Mouse (Mus musculus) retina, postnatal 1 day (tissue): ENCODE results near the gene Cyp8b1.

Source experiments
- DNase-seq: peaks from one replicate; pipeline ENCODE4 v3.0.0-alpha.2; 2012

Gene Cyp8b1

DNA sequence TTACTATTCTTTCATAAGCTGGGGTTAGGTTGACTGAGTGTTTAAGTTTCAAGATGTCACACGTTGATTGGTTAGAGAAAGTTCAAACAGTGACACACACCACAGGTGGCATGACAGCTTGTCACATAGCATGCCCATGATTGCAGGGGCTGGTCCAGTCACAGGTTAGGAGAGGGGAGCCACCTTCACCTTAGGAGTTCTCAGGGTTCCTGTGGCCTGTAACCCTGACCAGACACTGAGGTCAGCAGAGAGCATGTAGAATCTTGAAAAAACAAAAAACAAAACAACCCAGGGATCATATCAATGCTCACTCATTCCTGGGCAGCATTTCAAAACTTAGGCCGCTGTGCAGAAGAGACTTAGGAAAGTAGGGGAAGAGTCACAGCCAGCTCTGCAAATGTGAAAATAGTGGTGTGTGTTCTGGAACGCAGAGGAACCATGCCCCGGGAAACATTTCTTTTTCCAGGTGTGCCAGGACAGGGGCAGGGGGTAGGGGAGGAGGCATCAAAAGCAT lies 26.1 kb downstream of the Cyp8b1 start:
- no peak for DNase-seq

DNA sequence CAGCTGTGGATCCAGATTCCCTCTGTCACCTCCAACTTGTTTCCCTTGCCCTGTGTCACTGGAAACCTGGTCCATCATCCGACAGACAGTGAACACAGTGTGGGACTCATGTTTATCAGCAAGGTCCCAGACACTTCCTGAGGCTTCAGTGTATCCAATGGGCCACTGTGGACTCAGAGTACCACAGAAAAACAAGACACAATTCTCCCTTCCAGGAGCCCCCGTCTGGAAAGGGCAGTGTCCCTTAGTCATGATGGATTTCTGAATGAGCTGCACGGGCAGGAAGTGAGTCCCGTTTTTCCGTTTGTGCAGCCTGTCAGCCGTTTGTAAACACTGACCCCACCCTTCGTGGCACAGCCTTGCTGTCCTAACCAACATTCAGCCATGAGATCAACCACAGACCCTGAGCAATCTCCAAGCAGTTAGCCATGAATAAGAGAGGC lies 34.1 kb downstream of the Cyp8b1 start:
- DNase-seq: no peak

DNA sequence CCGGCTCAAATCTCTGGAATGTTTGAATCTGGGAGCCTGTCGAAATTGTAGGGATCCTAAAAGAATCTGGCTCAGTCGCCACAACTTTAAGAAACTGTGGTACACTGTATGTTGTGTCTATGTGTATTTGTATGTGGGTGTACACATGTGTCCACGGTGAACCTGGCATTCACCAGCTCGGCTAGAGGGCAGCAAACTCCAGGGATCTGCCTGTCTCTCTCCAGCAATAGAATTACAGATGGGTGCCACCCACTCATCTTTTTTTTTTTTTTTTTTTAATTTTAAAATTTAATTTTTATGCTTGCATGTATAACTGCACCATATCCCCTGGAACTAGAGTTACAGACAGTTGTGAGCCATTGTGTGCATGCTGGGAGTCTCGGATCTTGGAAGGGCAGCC lies 34.8 kb downstream of the Cyp8b1 start:
- no peak for DNase-seq

DNA sequence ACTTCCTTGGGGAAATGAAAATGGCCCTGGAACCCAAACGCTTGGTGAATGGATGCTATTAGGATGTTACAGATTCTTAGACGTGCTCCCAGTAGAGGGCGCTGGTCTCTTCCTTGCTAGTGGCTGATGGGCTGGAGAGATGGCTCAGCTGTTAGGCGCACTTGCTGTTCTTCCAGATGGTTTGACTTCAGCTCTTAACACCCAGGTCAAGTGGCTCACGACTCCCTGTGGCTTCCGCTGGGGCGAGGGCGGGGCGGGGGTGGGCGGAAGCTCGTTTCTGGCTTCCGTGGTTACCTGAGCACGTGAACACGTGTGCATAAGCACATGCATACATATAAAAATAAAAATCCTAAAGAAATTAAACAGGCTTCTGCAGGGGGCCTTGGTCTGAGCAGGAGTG lies 35.3 kb downstream of the Cyp8b1 start:
- DNase-seq: peak; percentile 86

DNA sequence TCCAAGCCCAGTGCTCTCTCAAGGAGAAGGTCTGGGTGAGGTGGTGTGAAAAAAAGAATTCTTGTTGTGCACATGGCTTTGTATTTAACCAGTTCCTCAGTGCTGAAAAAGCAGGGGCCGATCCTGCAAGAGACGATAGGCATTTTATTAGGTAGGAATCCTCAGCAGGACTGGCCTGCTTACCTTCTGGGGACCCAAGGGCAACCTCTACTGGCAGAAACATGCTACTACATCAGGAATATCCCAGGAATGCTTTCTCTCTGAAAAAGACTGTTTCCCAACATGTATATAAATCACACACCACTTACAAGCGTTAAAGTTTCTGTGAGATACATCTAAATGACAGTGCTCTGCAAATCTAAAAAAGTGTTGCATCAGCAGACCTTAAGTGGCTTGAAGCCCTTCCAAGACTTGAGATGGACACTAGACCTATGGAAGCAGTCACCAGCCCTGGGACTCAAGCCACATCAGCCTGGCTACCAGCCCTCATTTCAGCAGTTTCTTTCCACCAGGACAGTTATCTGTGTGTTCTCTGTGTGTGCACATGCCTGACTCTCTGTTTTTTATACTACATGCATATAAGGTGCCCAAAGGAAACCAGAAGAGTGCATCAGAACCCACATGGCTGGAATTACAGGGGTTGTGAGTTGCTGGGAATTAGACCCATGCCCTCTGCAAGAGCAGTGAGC lies 38.9 kb downstream of the Cyp8b1 start:
- peak; percentile 72 for DNase-seq

DNA sequence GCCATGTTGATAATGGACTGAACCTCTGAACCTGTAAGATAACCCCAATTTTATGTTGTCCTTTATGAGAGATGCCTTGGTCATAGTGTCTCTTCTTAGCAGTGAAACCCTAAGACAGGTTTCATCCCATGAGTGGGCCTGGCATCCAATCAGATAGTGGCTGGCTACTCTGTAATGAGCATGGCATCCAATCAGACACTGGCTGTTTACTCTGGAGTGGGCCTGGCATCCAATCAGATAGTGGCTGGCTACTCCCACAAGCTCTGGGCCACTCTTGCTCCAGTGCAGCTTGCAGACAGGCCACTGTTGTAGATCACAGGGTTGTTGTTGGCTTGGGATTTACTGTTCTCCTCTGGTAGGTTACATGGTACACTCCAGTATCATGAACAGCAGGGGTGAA lies 42.5 kb downstream of the Cyp8b1 start:
- DNase-seq: no peak

DNA sequence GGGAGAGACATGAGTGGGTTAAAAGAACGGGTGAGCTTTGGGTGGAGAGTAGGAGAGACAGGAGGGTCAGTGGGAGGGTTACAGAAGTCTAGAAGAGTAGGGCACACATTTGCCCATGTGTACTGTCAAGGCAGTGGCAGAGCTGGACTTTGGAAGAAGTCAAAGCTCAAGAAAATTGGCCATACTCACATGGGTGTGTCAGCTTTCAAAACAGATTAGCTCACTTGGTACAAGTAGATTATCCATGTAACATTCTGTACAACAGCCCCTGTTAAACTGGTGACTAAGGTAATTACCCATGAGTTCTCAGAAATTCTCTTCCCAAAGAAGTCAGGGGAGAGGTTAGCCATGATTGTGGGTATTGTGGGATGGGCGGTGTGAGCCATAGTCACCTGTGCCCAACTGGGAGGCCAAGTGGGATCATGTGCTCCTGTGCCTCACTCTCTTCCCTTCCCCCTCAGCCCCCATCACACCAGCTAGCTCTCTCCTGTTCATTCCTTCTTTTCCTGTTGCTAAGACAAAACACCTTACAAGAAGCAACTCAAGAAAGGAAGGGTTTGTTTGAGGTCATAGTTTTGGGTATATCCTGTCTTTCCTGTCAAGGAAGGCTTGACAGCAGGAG lies 43.9 kb downstream of the Cyp8b1 start:
- DNase-seq: no peak

DNA sequence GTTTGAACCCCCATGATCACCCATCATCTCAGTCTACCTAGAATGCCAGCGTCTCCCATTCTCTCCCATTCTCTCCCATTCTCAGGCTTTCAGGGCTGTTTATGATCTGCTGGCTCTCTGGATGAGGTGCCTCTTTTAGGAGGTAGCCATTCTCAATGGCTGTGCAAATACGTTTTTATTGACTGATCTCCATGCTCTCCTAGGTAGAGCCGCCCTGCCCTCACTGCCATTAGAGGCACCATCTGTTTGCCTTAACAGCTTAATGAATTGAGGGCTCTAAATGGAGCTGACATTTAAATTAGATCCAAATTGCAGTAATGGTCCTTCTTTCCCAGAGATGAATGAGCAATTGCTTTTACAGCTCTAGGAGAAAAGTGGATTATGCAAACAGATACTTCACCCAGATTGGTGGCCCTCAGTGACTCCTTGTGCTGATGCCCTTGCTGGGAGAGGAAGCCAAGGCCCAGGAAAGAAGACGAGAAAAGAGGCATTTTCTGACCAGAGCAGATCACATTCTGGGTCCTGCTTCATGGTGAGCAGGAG lies 46.1 kb downstream of the Cyp8b1 start:
- DNase-seq: peak; percentile 30

DNA sequence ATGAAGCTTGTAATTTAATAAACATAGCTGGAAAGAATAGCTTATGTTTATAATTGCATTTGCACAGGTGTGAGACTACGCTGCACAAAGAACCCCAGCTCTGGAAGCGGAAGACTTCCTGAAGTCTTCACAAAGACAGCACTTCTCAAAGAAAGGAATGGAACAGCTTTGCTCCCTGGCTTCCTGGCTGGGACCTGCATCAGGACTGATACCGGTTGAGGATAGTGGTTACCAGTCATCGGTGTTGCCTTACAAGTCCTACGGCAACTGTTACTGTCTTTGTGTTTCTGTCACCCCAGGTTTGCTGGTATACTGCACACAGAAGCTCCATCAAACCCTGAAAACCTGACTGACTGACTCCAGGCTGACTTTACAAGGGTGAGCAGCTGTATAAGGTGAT lies 46.7 kb downstream of the Cyp8b1 start:
- no peak for DNase-seq

DNA sequence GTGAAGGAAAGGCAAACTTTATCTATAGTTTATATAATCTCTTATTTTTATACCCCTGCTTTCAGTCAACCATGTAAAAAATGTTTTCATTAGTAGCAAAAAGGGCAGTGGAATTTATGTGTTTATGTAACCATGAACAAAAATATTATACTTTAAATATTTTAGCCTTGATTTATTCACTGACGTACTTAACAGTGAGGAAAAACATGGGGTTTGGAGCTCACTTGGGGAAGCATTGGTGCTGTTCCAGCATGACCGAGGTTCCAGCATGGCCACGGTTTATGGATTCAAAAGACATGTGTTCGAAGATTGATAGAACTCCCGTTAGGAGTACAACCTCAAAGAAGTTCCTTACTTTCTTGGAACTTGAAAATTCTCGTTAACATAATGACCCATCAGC lies 47.9 kb downstream of the Cyp8b1 start:
- DNase-seq: no peak

DNA sequence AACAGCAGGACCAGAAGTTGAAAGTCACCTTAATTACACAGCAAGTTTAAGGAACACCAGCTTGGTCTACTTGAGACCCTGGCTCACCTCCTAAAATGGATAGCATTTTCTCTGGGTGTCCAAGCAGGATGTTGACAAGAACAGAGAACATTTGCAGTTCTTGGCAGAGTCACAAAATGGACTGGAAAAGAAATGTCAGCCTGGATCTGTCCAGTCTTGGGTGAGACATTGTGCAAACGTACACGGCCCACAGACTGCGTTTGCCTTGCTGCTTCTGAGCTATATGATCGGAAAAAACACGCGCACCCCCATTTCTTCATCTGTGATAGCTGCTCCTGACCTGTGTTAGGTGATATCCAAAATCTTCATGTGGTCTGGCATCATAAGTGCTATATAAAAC lies 48.5 kb downstream of the Cyp8b1 start:
- DNase-seq: no peak

DNA sequence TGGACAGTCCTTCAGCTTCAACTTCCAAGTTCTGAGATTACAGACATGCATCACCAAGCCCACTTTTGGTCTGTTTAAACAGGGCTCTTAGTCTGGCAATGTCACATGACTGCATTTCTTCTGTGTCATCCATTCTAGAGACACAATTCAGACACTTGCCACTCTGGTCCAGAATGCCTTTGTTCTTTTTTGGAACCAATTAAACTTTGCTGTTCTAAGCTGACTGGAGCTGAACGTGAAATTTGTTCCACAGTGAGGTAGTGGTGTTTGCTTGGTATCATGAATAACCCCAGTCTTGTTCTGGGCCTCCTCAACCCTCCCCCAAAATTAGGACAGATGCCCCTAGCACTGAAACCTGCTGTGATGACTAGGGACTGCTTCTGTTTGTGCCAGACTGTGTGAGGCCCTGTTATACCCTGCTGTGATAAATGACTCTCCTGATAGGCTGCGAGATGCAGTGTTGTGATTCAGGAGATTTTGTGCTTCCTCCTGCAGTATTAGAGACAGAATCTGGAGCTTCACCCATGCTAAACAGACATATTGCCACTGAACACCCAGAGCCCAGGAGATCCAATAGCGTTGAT lies 50.6 kb downstream of the Cyp8b1 start:
- DNase-seq: peak; percentile 52

DNA sequence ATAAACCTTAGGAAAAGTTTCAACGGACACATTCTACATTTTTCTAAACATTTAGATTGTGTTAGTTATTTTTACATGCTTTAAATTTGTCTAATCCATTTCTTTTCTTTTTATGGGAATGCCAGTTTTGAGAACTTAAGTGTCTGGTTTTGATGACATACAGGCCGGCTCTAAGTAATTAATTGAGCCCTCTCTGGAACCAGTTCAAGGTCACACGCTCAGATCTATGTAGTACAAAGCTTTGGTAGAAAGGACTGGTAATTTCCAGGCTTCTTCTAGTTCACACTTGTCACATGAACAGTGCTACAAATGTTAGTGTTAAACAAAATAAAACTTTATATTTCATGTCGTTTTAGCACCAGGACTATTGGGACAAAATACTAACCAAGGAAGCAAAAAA lies 51.3 kb downstream of the Cyp8b1 start:
- DNase-seq: no peak
